Mouse (Mus musculus): Measurements from ENCODE around the gene Utp3. TPM values are rescaled to one million over a fixed set of nuclear protein-coding genes. Genes with fewer than 3 reads are reported as not detected.

Utp3 gene
- 9.3 and 10.7 TPM in 2 replicates for polyA plus RNA-seq (2012; rRNA removed)

DNA sequence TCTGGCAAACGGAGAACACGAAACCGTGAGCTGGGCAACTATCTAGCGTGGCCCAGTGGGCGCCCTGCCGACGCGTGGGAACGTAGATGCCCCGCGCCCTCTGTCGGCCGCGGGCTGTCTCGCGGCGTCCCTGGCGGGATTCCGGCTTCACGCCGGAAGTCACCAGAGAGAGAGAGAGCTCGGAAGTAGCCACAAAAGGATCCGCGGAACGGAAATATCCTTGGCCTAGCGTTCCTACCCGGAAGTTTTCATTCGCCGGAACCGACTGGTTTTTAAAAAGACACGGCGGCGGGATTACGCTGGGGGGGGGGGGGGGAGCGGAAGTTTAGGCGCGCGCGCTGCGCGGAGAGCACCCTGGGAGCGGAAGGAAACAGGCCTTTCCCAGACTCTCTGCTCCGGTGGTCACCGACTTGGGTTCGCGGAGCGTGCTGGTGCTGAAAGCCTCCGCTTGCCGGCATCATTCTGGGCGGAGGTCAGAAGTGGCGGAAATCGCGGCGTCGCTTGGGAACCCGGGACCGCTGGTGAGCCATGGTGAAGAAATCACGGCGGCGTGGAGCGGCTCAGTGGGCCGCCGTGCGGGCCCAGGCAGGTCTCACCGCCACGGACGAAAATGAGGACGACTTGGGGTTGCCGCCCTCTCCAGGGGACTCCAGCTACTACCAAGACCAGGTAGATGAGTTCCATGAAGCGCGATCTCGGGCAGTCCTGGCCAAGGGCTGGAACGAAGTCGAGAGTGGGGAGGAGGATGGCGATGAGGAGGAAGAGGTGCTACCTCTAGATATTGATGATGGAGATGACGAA is at the start of gene Utp3:
TSS of gene Utp3 (plus strand) at position 377 of the 801 bp plus-strand sequence.

DNA sequence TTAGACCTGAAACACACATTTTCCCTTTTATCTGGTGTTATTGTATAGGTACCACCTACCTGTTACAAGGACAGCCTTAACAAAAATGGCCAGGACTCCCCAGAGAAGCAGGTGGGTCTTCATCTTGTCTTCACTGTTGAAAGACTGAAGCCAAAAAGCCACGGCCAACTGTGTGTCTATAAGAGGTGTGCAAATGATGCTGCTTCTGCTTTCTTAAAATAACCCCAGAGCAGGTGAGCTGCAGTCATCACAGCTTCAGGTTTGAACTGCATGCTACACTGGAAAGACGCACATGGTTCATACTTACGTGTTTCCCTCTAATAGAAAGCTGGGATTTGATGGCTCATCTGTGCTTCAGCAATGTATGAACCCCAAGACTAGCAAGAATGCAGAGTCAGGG is 26.6 kb upstream of the Utp3 start, which contains the start of gene Jchain:
TSS of gene Jchain (minus strand) at position 235 of the 400 bp plus-strand sequence.

DNA sequence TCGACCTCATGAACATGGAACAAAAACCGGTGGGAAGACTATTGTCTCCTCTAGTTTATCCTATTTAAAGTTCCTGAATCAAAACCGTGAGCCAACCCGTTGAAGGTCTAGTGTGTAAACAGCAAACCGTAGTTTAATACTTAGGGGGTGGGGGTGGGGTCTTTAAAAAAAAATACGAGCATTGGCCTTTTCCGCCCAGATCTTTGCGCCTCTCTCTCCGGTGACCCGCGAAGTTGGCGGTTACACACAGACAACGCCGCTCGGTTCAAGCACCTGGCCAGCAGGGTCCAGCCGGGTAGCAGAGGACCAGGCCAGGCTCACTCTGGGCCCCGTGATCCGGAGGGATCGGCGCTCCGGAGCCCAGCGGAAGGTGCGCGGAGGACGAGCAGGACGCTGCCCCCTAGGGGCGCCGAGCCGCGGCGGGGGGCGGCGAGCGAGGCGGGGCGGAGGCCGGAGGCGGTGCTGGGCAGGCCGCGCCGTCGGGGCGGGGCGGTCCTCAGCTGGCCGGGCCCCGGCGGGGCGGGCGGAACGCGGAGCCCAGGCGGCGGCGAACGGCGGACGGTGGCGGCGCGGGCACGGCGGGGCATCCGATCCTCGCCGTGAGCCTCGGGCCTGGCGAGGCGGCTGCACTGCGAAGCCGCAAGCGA is 10.4 kb downstream of the Utp3 start, which contains the start of gene Rufy3:
TSS of gene Rufy3 (plus strand) at position 540 of the 647 bp plus-strand sequence.

Other genes starting within 250 kb of the Utp3 start
- not detected in 2 replicates for gene Prol1, start 237.2 kb upstream of the Utp3 start, polyA plus RNA-seq (2012; rRNA removed)
- not detected in 2 replicates for gene Amtn, start 178.4 kb upstream of the Utp3 start, polyA plus RNA-seq (2012; rRNA removed)
- gene Ambn, start 98.5 kb upstream of the Utp3 start, polyA plus RNA-seq (2012; rRNA removed): not detected in 2 replicates
- gene Enam, start 66.5 kb upstream of the Utp3 start, polyA plus RNA-seq (2012; rRNA removed): not detected in 2 replicates
- 5.5 and 9.5 TPM in 2 replicates for gene Jchain, start 26.6 kb upstream of the Utp3 start, polyA plus RNA-seq (2012; rRNA removed)
- gene Rufy3, start 10.6 kb downstream of the Utp3 start, polyA plus RNA-seq (2012; rRNA removed): 8.6 and 10.3 TPM in 2 replicates
- gene Grsf1, start 121.7 kb downstream of the Utp3 start, polyA plus RNA-seq (2012; rRNA removed): 57.0 and 87.3 TPM in 2 replicates
- gene Mob1b, start 166.4 kb downstream of the Utp3 start, polyA plus RNA-seq (2012; rRNA removed): 2.1 and 4.6 TPM in 2 replicates
- 2.3 and 2.4 TPM in 2 replicates for gene Dck, start 210.5 kb downstream of the Utp3 start, polyA plus RNA-seq (2012; rRNA removed)

Measured in ovary, adult 2 months (tissue).